Mouse (Mus musculus): ENCODE measurements at regions not wholly inside any gene's neighbourhood (a gene's known extent, or its start where the extent isn't known, plus 50 kb on each side); places are given as distances from the start of the nearest gene placed in this dataset.

- TF ChIP-seq CTCF (IDR thresholded peaks at IDR 0.05; ENCODE audit: low read depth) (no peak), EP300 (optimal IDR thresholded peaks at IDR 0.05) (no peak)
Measured at GRCm38 (mm10) chr17:64210366-64210765, 121.3 kb downstream of the Pja2 start.

Data from stomach, postnatal 0 days (tissue).